Mouse (Mus musculus): ENCODE measurements around the gene Ptpn1.

The Ptpn1 gene

DNA sequence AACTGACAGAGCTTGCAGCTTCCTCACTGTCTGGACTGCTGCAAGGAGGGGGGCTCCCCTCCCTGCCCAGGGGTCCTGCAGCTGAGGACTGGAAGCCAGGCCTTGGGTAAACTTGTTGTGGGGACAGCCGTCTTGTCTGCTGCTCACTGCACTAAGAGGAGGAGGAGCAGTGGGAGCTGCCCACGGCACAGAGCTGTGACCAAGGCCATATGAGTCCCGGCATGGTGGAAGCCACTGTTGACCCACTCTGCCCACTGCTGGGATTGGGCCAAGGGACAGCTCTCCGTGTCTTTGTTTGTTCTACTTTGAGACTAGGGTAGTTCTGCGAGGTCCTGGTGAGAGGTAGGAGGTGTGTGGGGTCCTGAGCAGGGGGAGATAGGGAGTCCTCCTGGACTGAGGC, 40.3 kb downstream of the Ptpn1 start:
- no peak for DNase-seq (ENCODE audit: low spot score in 2 of 2)

- no peak for DNase-seq (ENCODE audit: low spot score in 2 of 2)
Measured at GRCm38 (mm10) chr2:167972809-167973208, 41.0 kb downstream of the Ptpn1 start.

- DNase-seq (ENCODE audit: low spot score in 2 of 2) = no peak
Measured at GRCm38 (mm10) chr2:167975746-167976145, 43.9 kb downstream of the Ptpn1 start.

DNA sequence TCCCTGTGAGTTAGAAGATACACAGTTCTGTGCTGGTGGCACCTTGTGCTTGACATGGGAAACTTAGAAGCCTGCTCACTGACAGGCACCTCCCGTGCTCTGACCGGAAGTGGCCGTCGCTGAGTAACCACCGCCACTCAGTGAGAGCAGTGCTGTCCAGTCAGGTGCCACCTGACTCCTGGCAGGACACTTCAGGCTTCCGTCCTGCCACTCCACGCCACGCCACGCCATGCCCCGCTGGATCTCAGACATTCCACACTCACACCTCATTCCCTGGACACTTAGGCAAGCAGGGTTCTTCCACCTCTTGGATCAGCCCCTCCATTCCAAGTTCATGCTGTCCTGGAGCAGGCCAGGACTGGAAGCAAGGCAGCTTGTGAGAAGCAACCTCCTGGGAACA, 46.4 kb downstream of the Ptpn1 start:
- DNase-seq (ENCODE audit: low spot score in 2 of 2) = no peak

DNA sequence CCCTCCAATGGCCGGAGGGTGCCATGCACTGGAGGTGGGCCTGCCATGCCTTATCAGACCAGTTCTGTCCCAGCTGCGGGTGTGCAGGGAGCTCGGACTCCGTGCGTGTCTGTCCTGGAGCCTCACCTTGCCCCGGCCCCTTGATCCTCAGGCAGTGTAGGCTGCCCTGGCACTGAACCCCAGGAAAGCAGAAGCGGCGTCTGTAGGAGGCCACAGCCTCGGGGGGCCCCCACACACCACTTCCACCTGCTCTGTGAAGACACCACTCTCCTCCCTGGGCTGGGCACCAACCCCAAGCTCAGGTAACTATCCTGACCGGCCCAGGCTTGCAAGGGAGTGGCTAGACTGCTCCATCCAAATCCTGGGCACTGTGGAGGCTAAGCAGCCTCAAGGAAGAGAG, 48.5 kb downstream of the Ptpn1 start:
- DNase-seq (ENCODE audit: low spot score in 2 of 2) = no peak

DNA sequence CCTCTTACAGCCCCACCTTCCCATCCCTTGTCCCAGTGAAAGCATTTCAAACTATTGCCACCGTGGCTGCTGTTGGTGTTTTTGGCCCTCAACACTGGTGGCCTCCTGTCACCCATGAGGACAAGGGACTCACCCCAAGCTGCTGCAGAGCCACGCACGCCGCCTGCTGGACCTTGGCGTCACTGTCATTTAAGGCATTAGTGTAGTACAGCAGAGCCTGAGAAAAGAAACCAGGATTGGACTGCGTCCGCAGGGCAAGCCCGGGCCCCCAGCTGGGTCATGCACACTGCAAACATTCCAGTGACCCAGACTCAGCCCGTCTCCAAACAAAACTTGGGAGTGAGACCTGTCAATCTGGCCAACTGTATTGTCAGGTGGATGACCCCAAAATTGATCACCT, 50.8 kb downstream of the Ptpn1 start:
- DNase-seq (ENCODE audit: low spot score in 2 of 2) = peak in 1 of 2 experiments; percentile 27

DNA sequence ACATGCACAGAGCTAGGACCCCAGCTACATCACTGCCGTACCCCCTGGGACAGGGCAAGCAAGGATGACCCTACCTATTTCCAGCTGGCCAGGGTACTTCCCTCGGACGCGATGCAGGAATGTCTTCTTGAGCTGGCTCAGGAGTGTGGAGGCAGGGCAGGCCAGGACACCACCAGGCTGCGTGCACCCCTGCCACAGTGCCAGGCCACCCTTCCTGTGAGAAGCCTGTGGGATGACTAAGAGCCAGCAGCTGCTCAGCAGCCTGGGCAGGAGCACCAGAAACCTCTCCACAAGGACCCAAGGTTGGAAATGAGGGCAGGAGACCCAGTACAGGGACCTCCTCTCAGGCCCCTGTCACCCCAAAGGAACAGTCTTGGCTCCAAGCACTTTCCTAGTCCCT, 52.5 kb downstream of the Ptpn1 start:
- DNase-seq (ENCODE audit: low spot score in 2 of 2) = no peak

DNA sequence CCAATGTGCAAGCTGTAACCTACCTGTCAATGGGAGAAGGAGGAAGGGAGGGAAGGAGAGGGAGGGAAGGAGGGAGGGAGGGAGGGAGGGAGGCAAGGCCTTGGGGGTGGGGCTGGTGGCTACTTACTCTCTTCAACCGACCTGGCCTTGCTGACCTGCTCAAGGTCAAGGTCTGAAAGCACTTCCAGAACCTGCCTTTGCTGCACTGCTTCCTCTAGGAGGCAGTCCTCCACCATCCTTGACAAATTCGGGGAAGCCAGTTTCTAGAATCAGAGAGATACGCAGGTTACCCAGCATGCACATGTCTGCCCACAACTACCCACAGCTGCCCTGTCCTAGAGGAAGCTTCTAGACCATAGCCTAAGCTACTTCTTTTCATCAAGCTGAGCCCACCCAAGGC, 53.1 kb downstream of the Ptpn1 start:
- no peak for DNase-seq (ENCODE audit: low spot score in 2 of 2)

- peak in 1 of 2 experiments; percentile 36 for DNase-seq (ENCODE audit: low spot score in 2 of 2)
Measured at GRCm38 (mm10) chr2:167986762-167987161, 54.9 kb downstream of the Ptpn1 start.

- no peak for DNase-seq (ENCODE audit: low spot score in 2 of 2)
Measured at GRCm38 (mm10) chr2:167987640-167988039, 55.8 kb downstream of the Ptpn1 start.

DNA sequence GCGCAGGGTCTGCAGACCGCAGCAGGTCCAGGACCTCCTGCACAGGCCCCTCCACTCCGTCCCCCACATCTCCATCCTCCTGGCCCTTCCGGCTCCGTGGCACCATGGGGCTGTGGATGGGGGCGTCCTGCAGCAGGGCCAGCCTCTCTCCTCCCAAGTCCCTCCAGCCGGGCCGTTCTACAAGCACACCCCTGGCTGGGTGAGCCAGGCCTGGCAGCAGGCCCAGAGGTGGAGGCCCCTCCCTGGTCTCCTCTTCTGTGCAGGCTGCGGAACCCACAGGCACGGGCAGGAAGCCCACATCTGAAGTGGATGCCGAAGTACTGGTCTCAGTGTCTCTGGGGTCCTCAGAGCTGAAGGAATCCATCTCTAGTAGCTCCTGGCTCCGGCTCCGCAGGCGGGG, 57.5 kb downstream of the Ptpn1 start:
- peak in 1 of 2 experiments; percentile 24 for DNase-seq (ENCODE audit: low spot score in 2 of 2)

- DNase-seq (ENCODE audit: low spot score in 2 of 2) = no peak
Measured at GRCm38 (mm10) chr2:167993260-167993659, 61.4 kb downstream of the Ptpn1 start.

DNA sequence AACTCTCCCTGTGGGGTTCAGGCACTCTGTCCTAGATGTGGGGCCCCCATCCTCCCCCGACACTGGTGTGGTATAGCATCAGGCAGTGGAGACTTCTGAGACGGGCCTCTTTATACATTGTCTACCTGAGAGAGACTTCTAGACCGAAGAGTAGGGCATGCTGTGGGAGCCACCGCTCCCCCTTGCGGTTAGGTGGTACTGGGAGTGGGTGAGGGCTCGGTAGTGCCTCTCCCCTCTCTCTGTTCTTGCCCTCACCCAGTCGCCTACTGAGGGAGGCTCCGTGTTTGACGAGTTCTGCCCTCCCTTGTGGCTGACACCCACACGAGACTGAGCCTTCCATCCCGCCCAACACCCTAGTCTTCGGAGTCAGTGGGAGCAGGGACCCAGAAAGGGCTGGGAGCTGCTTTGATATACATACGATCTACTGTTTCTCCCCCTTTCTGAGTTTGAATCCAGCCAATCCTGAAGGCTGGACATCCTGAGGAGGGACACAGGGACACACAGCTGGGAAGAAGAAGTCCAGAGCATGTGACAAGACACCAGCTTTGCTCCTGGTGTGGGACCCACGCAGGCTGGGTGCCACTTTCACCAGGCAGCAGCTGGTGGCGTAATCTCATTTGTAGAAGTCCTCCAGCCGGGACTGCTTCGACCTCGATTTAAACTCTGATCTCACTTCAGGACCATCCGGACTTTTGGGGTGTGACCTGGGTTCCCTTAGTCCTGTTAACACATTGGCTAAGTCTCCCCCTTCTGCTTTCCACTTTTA, 64.2 kb downstream of the Ptpn1 start:
- DNase-seq (ENCODE audit: low spot score in 2 of 2) = no peak

- DNase-seq (ENCODE audit: low spot score in 2 of 2) = no peak
Measured at GRCm38 (mm10) chr2:167996672-167997215, 64.9 kb downstream of the Ptpn1 start.

DNA sequence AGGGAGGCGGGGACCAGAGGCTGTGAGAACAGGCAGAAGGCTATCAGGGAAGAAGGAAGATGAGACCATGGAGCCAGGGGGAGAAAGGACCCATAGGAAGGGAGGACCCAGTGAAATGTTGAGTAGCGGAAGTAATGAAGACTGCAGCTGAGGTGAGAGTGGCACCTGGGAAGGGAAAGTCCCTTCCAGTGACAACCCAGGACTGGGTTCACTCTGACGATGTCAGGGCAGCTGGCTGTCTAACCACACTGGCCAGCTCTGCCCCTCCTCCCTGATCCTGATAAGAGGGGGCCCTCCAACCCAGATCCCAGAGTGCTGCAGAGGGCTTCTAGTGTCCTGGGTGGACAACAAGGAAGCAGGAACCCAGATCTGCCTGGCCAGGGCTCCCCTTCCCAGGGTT, 65.7 kb downstream of the Ptpn1 start:
- peak in 1 of 2 experiments; percentile 26 for DNase-seq (ENCODE audit: low spot score in 2 of 2)

GRCm38 (mm10) chr2:167999145-167999743, 67.4 kb downstream of the Ptpn1 start:
- DNase-seq (ENCODE audit: low spot score in 2 of 2) = no peak

GRCm38 (mm10) chr2:168002188-168002587, 70.3 kb downstream of the Ptpn1 start:
- no peak for DNase-seq (ENCODE audit: low spot score in 2 of 2)

DNA sequence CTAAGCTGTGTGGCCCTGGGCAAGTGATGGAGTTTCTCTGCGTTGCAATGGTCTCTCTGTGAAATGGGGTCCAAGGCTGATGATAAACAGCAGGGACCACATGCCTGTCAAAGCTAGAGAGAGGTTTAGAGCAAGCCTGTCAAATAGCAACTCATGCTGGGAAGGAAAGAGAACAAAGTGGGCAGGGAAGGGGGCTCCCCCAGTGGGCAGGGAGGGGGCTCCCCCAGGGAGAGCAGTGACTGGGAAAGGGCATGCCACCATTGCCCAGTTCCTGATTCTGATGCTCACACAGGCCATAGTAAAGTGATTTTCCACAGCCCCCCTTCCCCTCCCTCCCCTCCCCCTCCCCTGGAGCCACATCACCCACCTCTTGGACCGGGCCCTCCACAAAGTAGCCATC, 71.0 kb downstream of the Ptpn1 start:
- no peak for DNase-seq (ENCODE audit: low spot score in 2 of 2)

DNA sequence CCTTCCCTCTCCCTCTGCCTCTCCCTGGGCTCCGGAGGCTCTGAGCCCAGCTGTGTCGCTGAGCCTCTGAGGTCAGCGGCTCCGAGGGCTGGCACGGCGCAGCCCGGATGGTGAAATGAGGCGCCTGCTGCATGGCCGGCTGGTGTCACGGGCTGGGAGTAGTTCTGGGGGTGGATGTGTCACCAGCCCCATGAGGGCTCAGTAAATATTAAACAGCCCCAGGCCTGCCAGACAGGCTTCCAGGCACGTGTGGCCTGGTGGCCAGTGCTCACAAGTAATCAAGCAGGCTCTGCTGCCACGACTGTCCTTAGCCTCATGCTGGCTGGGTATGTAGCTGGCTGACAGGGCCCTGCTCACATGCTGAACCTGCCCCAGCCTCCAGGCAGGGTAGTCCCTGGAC, 71.6 kb downstream of the Ptpn1 start:
- DNase-seq (ENCODE audit: low spot score in 2 of 2) = no peak

GRCm38 (mm10) chr2:168004369-168004768, 72.5 kb downstream of the Ptpn1 start:
- no peak for DNase-seq (ENCODE audit: low spot score in 2 of 2)

DNA sequence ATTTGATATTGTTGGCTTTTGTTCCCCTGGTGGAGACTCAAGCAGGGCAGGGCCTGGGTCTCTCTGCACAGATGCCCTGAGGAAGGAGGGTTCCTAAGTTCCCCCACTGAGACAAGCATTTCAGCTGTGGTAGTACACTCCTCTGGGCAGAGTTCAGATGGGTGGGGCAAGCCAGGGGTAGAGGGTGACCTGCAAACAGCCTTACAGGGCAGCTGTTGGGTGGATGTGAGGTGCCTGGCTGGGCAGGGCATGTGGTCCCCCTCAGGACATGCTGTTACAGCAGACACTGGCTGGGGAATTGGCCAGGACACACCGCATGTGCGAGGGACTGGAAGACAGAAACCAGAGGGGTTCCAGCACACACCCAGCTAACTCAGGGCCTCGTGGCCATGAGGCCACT, 73.1 kb downstream of the Ptpn1 start:
- no peak for DNase-seq (ENCODE audit: low spot score in 2 of 2)

DNA sequence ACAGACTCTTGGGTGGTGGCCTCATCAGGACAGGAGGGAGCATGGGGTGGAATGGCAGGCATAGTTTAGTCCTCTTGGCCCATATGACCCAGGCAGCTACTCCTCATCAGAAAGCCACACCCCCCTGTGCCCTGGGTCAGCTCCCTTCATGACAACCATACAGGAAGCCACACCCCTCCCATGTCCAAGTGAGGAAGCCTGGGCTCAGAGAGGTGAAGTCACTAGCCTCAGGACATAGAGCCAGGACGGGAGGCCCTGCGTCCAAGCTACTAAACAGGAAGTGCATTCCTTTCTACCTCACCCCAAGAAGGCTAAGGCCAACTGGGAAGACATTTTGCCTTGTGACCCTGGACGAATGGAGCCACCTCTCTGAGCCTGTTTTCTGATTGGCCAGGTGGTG, 73.8 kb downstream of the Ptpn1 start:
- no peak for DNase-seq (ENCODE audit: low spot score in 2 of 2)

- DNase-seq (ENCODE audit: low spot score in 2 of 2) = no peak
Measured at GRCm38 (mm10) chr2:168006489-168006888, 74.6 kb downstream of the Ptpn1 start.

All from spleen, postnatal 36 days (tissue).